Comparison of ENCODE assay signal across 11 mouse cellular contexts in the genomic region with DNA sequence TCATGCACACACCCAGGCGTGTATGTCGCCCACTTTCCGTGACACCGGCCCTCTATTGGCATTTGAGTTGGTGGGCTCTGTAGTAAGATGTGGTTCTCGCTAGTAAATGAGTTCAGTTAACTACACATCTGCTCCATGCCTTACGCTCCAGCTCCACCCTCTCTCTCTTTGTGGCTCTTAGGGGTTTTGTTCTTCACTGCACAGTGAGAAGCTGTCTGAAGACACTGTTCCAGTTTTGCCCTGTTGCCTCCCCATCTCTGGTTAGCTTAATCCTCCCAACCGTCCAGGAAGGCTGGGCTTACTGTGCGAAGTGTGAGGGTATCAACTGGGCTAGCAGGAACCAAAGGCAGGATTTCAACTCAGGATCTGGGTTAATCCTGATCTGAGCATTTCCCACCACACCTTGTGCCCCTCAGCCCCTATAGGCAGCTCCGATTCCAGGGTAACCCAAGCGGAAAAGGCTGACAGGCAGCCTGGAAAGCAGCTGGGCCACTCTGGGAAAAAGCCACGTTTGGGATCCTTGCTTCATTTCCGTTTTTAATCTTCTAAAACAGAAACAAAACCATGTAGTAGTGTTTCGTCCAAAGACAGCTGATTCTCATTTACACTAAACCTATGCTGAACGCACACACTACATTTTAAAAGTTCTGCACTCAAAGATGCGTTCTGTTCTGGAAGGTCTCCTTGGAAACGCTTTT. TPM values are rescaled to one million over a fixed set of nuclear protein-coding genes. Genes with fewer than 3 reads are reported as not detected.
A peak's percentile ranks its signal among the peaks of the same experiment; 100 is the strongest.
DNase-seq lines count a peak whose midpoint lies in the region; ATAC-seq and TF ChIP-seq lines count a peak whose summit lies in the region.
"Had no signal": no experiment of that assay in that cellular context is flagged by ENCODE, and none has a peak within 500 bp of the region (broad histone marks: within the 10 kb centered on the region; RNA-seq: fewer than 3 reads in every experiment).

No protein-coding gene starts in this region.

- peaks cover 22% of the 10 kb centered on the region for H3K4me1 ChIP-seq in heart, embryonic 16.5 days (ENCODE audit: control insufficient read depth, insufficient read depth, low read length)
- H3K4me1 ChIP-seq in heart, embryonic 12.5 days (replicated peaks), result peaks cover 57% of the 10 kb centered on the region
- peaks cover 33 to 54% of the 10 kb centered on the region in 2 experiments for H3K4me1 ChIP-seq in ES-E14 (ENCODE audit: control insufficient read depth in 2 of 2, insufficient read depth in 2 of 2, low read length in 2 of 2, poor library complexity in 1 of 2)
- H3K4me1 ChIP-seq in embryonic facial prominence, embryonic 13.5 days, result peaks cover 91% of the 10 kb centered on the region
- peaks cover 94% of the 10 kb centered on the region for H3K4me1 ChIP-seq in limb, embryonic 13.5 days

- no peak overlapping the region for H3K4me3 ChIP-seq in heart, embryonic 16.5 days (ENCODE audit: low read length)
- H3K4me3 ChIP-seq in heart, embryonic 12.5 days, result no peak overlapping the region
- no peak overlapping the region for H3K4me3 ChIP-seq in ES-E14 (ENCODE audit: insufficient read depth in 1 of 2, low read depth in 1 of 2, low read length in 2 of 2, poor library complexity in 1 of 2, severe bottlenecking in 1 of 2)
- H3K4me3 ChIP-seq in embryonic facial prominence, embryonic 13.5 days, result no peak overlapping the region
- H3K4me3 ChIP-seq in limb, embryonic 13.5 days, result no peak overlapping the region

- 80% methylated on average over 16 of the region's 16 CpGs for WGBS in heart, embryonic 16.5 days
- 76% methylated on average over 16 of the region's 16 CpGs for WGBS in heart, embryonic 12.5 days
- WGBS in embryonic facial prominence, embryonic 13.5 days, result 34% methylated on average over 16 of the region's 16 CpGs
- 43% methylated on average over 16 of the region's 16 CpGs for WGBS in limb, embryonic 13.5 days

- H3K9ac ChIP-seq in heart, embryonic 16.5 days (ENCODE audit: low read length), result no peak overlapping the region
- H3K9ac ChIP-seq in heart, embryonic 12.5 days, result no peak overlapping the region; the same call in 1 of the 2 replicates
- peak overlapping the region; percentile 7; the same call in 1 of the 2 replicates for H3K9ac ChIP-seq in ES-E14 (ENCODE audit: insufficient read depth, low read depth, low read length, poor library complexity, severe bottlenecking)
- 0 out of 2 replicates have a peak overlapping the region, but pooled peaks have one; percentile 27 for H3K9ac ChIP-seq in embryonic facial prominence, embryonic 13.5 days
- no peak overlapping the region for H3K9ac ChIP-seq in limb, embryonic 13.5 days
- H3K9ac ChIP-seq: liver, postnatal 0 days had no signal

- in situ Hi-C loops in ES-E14 (cut with MboI; ENCODE audit: low sequenced_read_pairs in 2 of 2, unreplicated experiment in 2 of 2), result no loop called here

- ATAC-seq in heart, embryonic 16.5 days (replicated peaks; ENCODE audit: extremely low read depth, insufficient read depth, low FRiP score), result no peak
- no peak for ATAC-seq in heart, embryonic 12.5 days (ENCODE audit: insufficient number of reproducible peaks, low FRiP score)
- ATAC-seq in embryonic facial prominence, embryonic 13.5 days (ENCODE audit: insufficient number of reproducible peaks, insufficient read depth, low FRiP score, low TSS enrichment, low read depth), result no peak
- no peak for ATAC-seq in limb, embryonic 13.5 days (ENCODE audit: low FRiP score, low read depth)
- ATAC-seq: liver, postnatal 0 days had no signal

- no peaks in the 10 kb centered on the region for H3K9me3 ChIP-seq in heart, embryonic 16.5 days (replicated peaks; ENCODE audit: control insufficient read depth, low read length)
- no peaks in the 10 kb centered on the region for H3K9me3 ChIP-seq in heart, embryonic 12.5 days (replicated peaks)
- H3K9me3 ChIP-seq in ES-E14 (ENCODE audit: control insufficient read depth, insufficient read depth, low read depth, low read length), result no peaks in the 10 kb centered on the region
- H3K9me3 ChIP-seq in embryonic facial prominence, embryonic 13.5 days, result no peaks in the 10 kb centered on the region
- no peaks in the 10 kb centered on the region for H3K9me3 ChIP-seq in limb, embryonic 13.5 days

- no peak for DNase-seq in ES-E14 (ENCODE audit: low read depth, low spot score)
- no peak for DNase-seq in urinary bladder, postnatal 14 days (ENCODE audit: low spot score)
- DNase-seq in ovary, postnatal 10 days (ENCODE audit: low spot score), result no peak
- no peak for DNase-seq in spleen, postnatal 4 days (ENCODE audit: low spot score in 2 of 2)
- DNase-seq: gastrocnemius, postnatal 14 days; liver, postnatal 0 days; right cerebral cortex, postnatal 4 days had no signal

- H3K36me3 ChIP-seq in heart, embryonic 16.5 days (ENCODE audit: control insufficient read depth, insufficient read depth), result no peaks in the 10 kb centered on the region
- H3K36me3 ChIP-seq in heart, embryonic 12.5 days, result no peaks in the 10 kb centered on the region
- H3K36me3 ChIP-seq in ES-E14 (ENCODE audit: control insufficient read depth, insufficient read depth, low read length, poor library complexity, severe bottlenecking), result no peaks in the 10 kb centered on the region
- H3K36me3 ChIP-seq in embryonic facial prominence, embryonic 13.5 days, result no peaks in the 10 kb centered on the region
- no peaks in the 10 kb centered on the region for H3K36me3 ChIP-seq in limb, embryonic 13.5 days

- H3K4me2 ChIP-seq in heart, embryonic 16.5 days (ENCODE audit: low read depth, low read length), result no peak overlapping the region
- H3K4me2 ChIP-seq in heart, embryonic 12.5 days, result no peak overlapping the region
- peak overlapping the region; percentile 37 for H3K4me2 ChIP-seq in embryonic facial prominence, embryonic 13.5 days
- H3K4me2 ChIP-seq in limb, embryonic 13.5 days (replicated peaks), result peak overlapping the region; percentile 19; the same call in 1 of the 2 replicates

- H3K27ac ChIP-seq in heart, embryonic 16.5 days (ENCODE audit: low read length), result 0 out of 2 replicates have a peak overlapping the region, but pooled peaks have one; percentile 30
- H3K27ac ChIP-seq in heart, embryonic 12.5 days (ENCODE audit: poor library complexity, severe bottlenecking), result no peak overlapping the region
- peak overlapping the region; percentile 20; the same call in 1 of the 2 replicates for H3K27ac ChIP-seq in ES-E14 (ENCODE audit: insufficient read depth, low read depth, low read length, poor library complexity, severe bottlenecking)
- peak overlapping the region; percentile 89 for H3K27ac ChIP-seq in embryonic facial prominence, embryonic 13.5 days
- H3K27ac ChIP-seq in limb, embryonic 13.5 days, result peak overlapping the region; percentile 64

- H3K27me3 ChIP-seq in heart, embryonic 16.5 days (ENCODE audit: control insufficient read depth, insufficient read depth, low read length), result no peaks in the 10 kb centered on the region
- H3K27me3 ChIP-seq in heart, embryonic 12.5 days (replicated peaks), result no peaks in the 10 kb centered on the region
- no peaks in the 10 kb centered on the region for H3K27me3 ChIP-seq in embryonic facial prominence, embryonic 13.5 days
- H3K27me3 ChIP-seq in limb, embryonic 13.5 days, result peaks cover 3% of the 10 kb centered on the region; the same call in 1 of the 2 replicates

TF ChIP-seq in ES-E14, 5 proteins besides CTCF, POLR2A, EP300 and RAD21:
- TF ChIP-seq ZNF384 (IDR thresholded peaks at IDR 0.05; ENCODE audit: low read depth, low read length) (no peak), HCFC1 (IDR thresholded peaks at IDR 0.05; ENCODE audit: borderline replicate concordance, insufficient read depth, low read length) (no peak), MAFK (IDR thresholded peaks at IDR 0.05; ENCODE audit: insufficient read depth, low read depth, low read length) (no peak), CHD2 (IDR thresholded peaks at IDR 0.05; ENCODE audit: low read depth, low read length) (no peak), ZC3H11A (IDR thresholded peaks at IDR 0.05; ENCODE audit: borderline replicate concordance, low read depth, low read length) (no peak)

RNA-seq across cellular contexts. Expression of gene Nxn, which starts 45.9 kb away (rescaled TPM):
- polyA plus RNA-seq in heart, embryonic 16.5 days (2015; fragmentation: Nextera tagmentation; extraction: Ambion mirVana), result 20.8 and 21.2 TPM in 2 replicates
- 32.2 TPM in 2 replicates for polyA plus RNA-seq in heart, embryonic 12.5 days (2016; fragmentation: Nextera tagmentation; extraction: Ambion mirVana)
- total RNA-seq in ES-E14 (2012; rRNA removed), result 42.5 and 48.0 TPM in 2 replicates
- polyA plus RNA-seq in embryonic facial prominence, embryonic 13.5 days (2015; fragmentation: Nextera tagmentation; extraction: Ambion mirVana), result 76.8 and 77.6 TPM in 2 replicates
- 55.4 and 57.6 TPM in 2 replicates for polyA plus RNA-seq in limb, embryonic 13.5 days (2015; fragmentation: Nextera tagmentation; extraction: Ambion mirVana)

RNA-seq across cellular contexts. Expression of gene Timm22, which starts 53.7 kb away (rescaled TPM):
- 81.6 and 84.4 TPM in 2 replicates for polyA plus RNA-seq in heart, embryonic 16.5 days (2015; fragmentation: Nextera tagmentation; extraction: Ambion mirVana)
- polyA plus RNA-seq in heart, embryonic 12.5 days (2016; fragmentation: Nextera tagmentation; extraction: Ambion mirVana), result 94.5 and 102 TPM in 2 replicates
- total RNA-seq in ES-E14 (2012; rRNA removed), result 72.1 and 74.5 TPM in 2 replicates
- polyA plus RNA-seq in embryonic facial prominence, embryonic 13.5 days (2015; fragmentation: Nextera tagmentation; extraction: Ambion mirVana), result 111 and 130 TPM in 2 replicates
- 125 and 126 TPM in 2 replicates for polyA plus RNA-seq in limb, embryonic 13.5 days (2015; fragmentation: Nextera tagmentation; extraction: Ambion mirVana)

Comparison
In these comparisons a context has a peak if more than half of its experiments do, and no peak if none do; other contexts are left out.
1. H3K4me2 ChIP-seq: peak in embryonic facial prominence, embryonic 13.5 days (single experiment) and limb, embryonic 13.5 days (single experiment); none in heart, embryonic 16.5 days (single experiment) and heart, embryonic 12.5 days (single experiment).
2. H3K9ac ChIP-seq: peak in ES-E14 (single experiment) and embryonic facial prominence, embryonic 13.5 days (single experiment); none in heart, embryonic 16.5 days (single experiment), heart, embryonic 12.5 days (single experiment) and limb, embryonic 13.5 days (single experiment).